Mouse (Mus musculus) embryonic facial prominence, embryonic 15.5 days (tissue): ENCODE measurements around the gene Shc3. TPM values are rescaled to one million over a fixed set of nuclear protein-coding genes. Genes with fewer than 3 reads are reported as not detected.

ENCODE experiments used
- ATAC-seq: fragments of 200-750 bp; cut with Nextera tagmentation; 2 replicates; pipeline ENCODE4 v1.8.0; 2017; ENCODE audit warnings: low read depth, moderate TSS enrichment; ENCODE audit not compliant: insufficient number of reproducible peaks, low FRiP score, low TSS enrichment
- H3K27ac ChIP-seq: fragments of 300-500 bp; sonication (generic); replicated peaks from 2 replicates; pipeline ENCODE4 v1.5.1; 2015; ENCODE audit warnings: mild to moderate bottlenecking, inconsistent platforms
- H3K27me3 ChIP-seq: fragments of 300-500 bp; sonication (generic); 2 replicates; pipeline ENCODE4 v1.6.1; 2015; ENCODE audit warnings: inconsistent platforms
- H3K36me3 ChIP-seq: fragments of 300-500 bp; sonication (generic); 2 replicates; pipeline ENCODE4 v1.6.1; 2015; ENCODE audit warnings: mild to moderate bottlenecking, inconsistent platforms
- H3K4me1 ChIP-seq: fragments of 300-500 bp; sonication (generic); 2 replicates; pipeline ENCODE4 v1.6.1; 2015; ENCODE audit warnings: inconsistent platforms
- H3K4me2 ChIP-seq: fragments of 300-500 bp; sonication (generic); replicated peaks from 2 replicates; pipeline ENCODE4 v1.6.1; 2015; ENCODE audit warnings: mild to moderate bottlenecking, inconsistent platforms
- H3K4me3 ChIP-seq: fragments of 300-500 bp; sonication (generic); replicated peaks from 2 replicates; pipeline ENCODE4 v1.5.1; 2015; ENCODE audit warnings: mild to moderate bottlenecking, inconsistent platforms
- H3K9ac ChIP-seq: fragments of 300-500 bp; sonication (generic); 2 replicates; pipeline ENCODE4 v1.6.1; 2015; ENCODE audit warnings: inconsistent platforms
- H3K9me3 ChIP-seq: fragments of 300-500 bp; sonication (generic); replicated peaks from 2 replicates; pipeline ENCODE4 v1.6.1; 2016; ENCODE audit warnings: inconsistent platforms
- WGBS: fragments of 180-500 bp; shearing (Covaris S2); methylation state at CpG from one replicate; pipeline ENCODE4 v1.1.7; 2015; 5-methylcytosine and 5-hydroxymethylcytosine counted together
- polyA plus RNA-seq: library from polyadenylated mRNA; unstranded; fragments of >200 nt; fragmentation: Nextera tagmentation; extraction: Ambion mirVana; gene quantifications from 2 replicates; pipeline ENCODE4 v1.2.1, GENCODE M21; 2015

The Shc3 gene
- polyA plus RNA-seq, 1 experiment from 2014 or later: 1.4 TPM

DNA sequence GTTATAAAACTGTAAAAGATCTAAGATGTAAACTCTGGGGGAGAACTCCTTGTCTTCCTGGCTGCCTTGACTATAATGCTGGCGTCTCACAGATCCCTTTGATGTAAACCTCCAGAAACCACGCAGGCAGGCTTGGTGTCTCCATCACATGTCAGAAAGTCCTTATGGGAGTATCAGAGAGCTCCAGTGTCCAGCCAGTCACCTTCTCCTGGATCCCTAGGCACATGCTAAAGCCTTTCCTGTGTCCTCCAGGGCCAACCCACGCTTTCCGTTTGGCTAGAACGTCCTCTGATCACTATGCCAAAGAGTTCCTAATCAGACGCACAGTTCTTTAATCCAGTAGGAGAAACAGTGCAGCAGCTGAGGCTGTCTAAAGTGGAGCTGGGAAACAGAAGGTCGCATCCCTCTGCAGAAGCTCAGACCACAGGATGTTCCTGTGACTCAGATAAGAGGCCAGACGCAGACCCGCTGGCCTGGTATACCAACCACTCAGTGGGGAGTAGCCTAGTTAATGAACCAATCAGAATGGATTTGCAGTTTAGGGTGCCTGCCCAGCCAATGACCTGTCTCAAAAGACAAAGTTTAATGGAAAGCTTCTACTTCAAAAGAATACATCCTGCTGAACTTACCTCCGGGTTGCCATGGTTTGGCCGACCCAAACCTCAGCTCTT, 88.7 kb downstream of the Shc3 start:
- Histone ChIP-seq H3K9ac (no peak overlapping the region), H3K36me3 (no peaks in the 10 kb centered on the region), H3K4me3 (no peak overlapping the region), H3K4me2 (no peak overlapping the region), H3K27ac (no peak overlapping the region), H3K27me3 (no peaks in the 10 kb centered on the region), H3K4me1 (no peaks in the 10 kb centered on the region), H3K9me3 (no peaks in the 10 kb centered on the region)
- 75% methylated on average over 11 of the region's 11 CpGs for WGBS
- no peak for ATAC-seq

DNA sequence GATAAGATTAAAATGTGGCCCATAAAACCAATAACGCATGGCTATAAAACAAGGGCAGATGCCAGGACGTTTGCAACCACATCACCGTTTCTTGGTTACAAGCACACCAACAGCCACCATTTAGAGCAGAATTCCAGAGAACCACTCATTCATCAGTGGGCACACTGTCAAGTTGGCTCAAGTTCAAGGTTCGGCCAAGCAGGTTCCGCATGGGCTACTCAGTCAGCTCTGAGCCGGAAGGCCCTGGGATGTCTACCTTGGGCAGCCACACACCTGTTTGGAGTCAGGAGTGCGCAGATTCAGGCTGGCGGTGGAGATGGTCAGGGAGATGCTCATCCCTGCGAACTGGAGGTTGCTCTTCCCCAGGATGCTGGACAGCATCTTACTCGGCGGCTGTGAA, 89.4 kb downstream of the Shc3 start:
- Histone ChIP-seq H3K9me3 (no peaks in the 10 kb centered on the region), H3K4me3 (no peak overlapping the region), H3K27ac (no peak overlapping the region), H3K36me3 (no peaks in the 10 kb centered on the region), H3K9ac (no peak overlapping the region), H3K4me2 (no peak overlapping the region), H3K27me3 (no peaks in the 10 kb centered on the region), H3K4me1 (no peaks in the 10 kb centered on the region)
- no peak for ATAC-seq
- 84% methylated on average over 11 of the region's 11 CpGs for WGBS

DNA sequence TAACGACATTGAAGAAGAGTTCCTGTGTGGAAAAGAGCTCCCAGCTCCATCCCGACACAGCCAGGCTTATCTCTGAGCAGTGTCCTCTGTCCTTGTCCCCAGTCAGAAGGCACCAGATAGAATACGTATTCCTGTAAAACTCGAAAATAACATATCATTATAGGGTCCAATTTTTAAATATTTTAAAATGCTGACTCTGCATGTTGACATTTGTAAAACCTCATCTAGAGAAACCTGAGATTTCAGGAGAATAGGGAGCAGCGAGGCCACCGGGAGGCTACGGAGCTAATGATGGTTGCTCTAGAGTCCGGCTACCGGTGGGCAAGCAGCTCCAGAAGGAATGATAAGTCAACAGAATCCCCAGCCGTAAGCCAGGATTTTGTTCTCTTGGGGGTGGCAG, 92.2 kb downstream of the Shc3 start:
- WGBS: 85% methylated on average over 10 of the region's 10 CpGs
- Histone ChIP-seq H3K27ac (no peak overlapping the region), H3K4me3 (no peak overlapping the region), H3K9ac (no peak overlapping the region), H3K36me3 (no peaks in the 10 kb centered on the region), H3K4me1 (no peaks in the 10 kb centered on the region), H3K27me3 (no peaks in the 10 kb centered on the region), H3K4me2 (no peak overlapping the region), H3K9me3 (no peaks in the 10 kb centered on the region)
- no peak for ATAC-seq

DNA sequence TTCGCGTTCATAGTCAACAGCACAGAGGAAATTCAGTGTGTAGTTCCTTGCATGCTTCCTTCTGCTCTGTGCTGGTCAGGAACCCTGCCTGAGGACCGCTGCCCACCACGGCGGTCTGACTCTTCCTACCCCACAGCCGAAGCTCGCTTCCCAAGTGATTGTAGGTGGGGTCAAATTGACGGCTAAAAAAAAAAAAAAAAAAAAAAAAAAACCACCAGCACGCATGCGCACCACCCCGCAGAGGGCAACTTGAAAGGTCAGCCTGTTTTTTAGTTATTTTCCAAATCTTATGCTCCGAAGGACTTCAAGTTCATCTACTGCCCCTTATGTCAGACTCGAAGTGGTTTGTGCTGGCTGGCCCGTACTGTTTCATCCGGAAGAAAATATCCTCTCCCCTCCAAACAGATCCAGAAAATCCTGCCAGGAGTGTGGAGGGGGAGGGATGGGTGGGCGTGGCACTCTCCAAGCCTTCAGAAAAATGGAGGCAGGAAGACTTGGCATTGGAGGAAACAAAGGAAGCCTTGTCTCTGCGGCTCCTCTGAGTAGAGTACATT, 100.4 kb downstream of the Shc3 start:
- H3K4me2 ChIP-seq: no peak overlapping the region

DNA sequence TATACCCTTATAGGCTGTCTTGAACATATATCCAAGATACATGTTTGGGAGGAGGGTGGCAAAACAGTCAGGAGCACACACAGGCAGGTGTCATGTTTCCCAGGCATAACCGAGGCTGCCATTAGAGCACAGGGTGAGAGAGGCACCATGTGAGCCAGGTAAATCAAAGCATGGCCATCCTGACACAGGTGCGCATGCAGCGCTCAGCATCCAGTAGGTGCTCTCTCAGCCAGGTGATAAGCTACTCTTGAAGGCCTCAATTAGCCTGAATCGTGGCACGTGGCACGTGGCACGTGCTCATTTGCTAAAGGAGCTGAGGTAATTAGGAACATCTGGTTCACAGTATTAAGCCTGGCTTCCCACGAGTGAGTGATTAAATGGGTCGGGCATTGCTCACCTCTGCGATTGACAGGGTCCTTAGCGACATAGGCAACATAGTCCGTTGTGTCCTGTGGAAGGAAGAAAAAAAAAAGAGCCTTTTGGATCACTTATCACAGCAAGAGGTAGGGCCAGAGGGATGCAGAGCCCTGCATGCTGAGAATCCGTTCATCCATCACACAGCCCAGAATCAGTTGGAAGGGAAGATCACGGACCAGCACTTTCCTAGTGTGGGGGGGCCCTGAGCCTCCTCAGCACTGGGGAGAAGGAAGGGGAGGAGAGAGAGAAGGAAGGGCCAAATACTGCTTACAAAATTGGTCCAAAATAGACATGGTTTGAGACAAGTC, 102.9 kb downstream of the Shc3 start:
- H3K4me1 ChIP-seq: no peaks in the 10 kb centered on the region
- no peak for ATAC-seq
- no peak overlapping the region for H3K27ac ChIP-seq
- no peak overlapping the region for H3K9ac ChIP-seq
- H3K27me3 ChIP-seq: no peaks in the 10 kb centered on the region
- no peaks in the 10 kb centered on the region for H3K9me3 ChIP-seq
- WGBS: 41% methylated on average over 14 of the region's 14 CpGs
- H3K36me3 ChIP-seq: no peaks in the 10 kb centered on the region
- no peak overlapping the region for H3K4me2 ChIP-seq
- no peak overlapping the region for H3K4me3 ChIP-seq

More for the DNA sequence above, 100.4 kb downstream of the Shc3 start:
- H3K9ac ChIP-seq: no peak overlapping the region
- no peak for ATAC-seq
- H3K9me3 ChIP-seq: no peaks in the 10 kb centered on the region
- H3K4me3 ChIP-seq: no peak overlapping the region
- H3K27me3 ChIP-seq: no peaks in the 10 kb centered on the region
- H3K36me3 ChIP-seq: no peaks in the 10 kb centered on the region
- H3K4me1 ChIP-seq: no peaks in the 10 kb centered on the region
- 59% methylated on average over 17 of the region's 17 CpGs for WGBS
- H3K27ac ChIP-seq: no peak overlapping the region

DNA sequence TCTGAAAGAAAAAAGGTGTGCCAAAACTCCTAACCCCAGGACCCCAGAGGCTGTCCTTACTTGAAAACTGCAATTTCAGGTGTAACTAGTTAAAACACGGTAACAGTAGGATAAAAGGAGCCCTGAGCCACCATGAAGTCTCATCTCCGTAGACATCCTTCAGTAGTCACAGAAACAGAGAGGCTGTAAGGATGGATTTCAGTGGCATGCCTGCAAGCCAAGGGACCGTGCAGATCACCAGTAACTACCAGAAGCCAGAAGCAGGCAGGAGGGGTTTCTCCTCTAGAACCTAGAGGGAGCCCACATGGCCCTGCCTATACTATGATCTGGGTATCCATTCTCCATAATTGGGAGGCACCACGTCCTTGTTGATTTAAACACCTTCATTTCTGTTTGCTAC, 104.9 kb downstream of the Shc3 start:
- no peaks in the 10 kb centered on the region for H3K27me3 ChIP-seq

DNA sequence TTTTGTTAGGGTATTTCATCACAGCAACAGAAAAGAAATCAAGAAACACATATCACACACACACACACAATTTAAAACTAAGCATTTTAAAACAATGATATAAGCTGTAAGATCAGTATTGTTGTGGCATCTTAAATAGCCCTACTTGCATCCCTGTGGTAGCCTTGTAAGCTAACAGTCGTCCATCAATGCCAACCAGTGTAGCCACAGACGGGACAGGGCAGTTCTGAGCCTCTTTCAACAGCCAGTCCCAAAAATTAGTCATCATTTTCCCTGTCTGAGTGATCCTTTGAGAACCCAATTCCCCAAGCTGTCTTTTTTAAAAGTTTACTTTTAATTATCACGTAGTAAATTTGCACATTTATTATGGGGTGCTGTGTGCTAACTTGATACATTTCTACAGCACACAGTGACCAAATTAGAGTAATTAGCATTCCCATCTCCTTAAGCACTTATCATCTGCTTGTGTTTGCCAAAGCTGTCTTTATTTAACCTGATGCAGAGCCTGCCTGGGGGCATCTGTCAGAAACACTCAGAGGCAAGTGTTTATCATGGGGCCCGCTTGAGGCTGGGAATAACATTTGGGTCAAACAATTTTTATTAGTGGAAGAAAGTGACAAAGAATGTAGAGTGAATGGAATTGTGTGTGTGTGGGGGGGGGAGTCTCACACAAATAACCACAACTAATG, 112.9 kb downstream of the Shc3 start:
- H3K4me2 ChIP-seq: no peak overlapping the region
- no peak overlapping the region for H3K27ac ChIP-seq
- H3K4me3 ChIP-seq: no peak overlapping the region
- 22% methylated on average over 4 of the region's 4 CpGs for WGBS
- no peaks in the 10 kb centered on the region for H3K9me3 ChIP-seq
- no peak for ATAC-seq
- no peak overlapping the region for H3K9ac ChIP-seq
- H3K36me3 ChIP-seq: no peaks in the 10 kb centered on the region
- no peaks in the 10 kb centered on the region for H3K27me3 ChIP-seq
- no peaks in the 10 kb centered on the region for H3K4me1 ChIP-seq

More for the DNA sequence above, 104.9 kb downstream of the Shc3 start:
- no peaks in the 10 kb centered on the region for H3K4me1 ChIP-seq
- no peak overlapping the region for H3K4me2 ChIP-seq
- H3K9ac ChIP-seq: no peak overlapping the region
- H3K36me3 ChIP-seq: no peaks in the 10 kb centered on the region
- H3K27ac ChIP-seq: no peak overlapping the region
- ATAC-seq: no peak
- H3K9me3 ChIP-seq: no peaks in the 10 kb centered on the region
- H3K4me3 ChIP-seq: no peak overlapping the region
- WGBS: 46% methylated on average over 4 of the region's 4 CpGs

DNA sequence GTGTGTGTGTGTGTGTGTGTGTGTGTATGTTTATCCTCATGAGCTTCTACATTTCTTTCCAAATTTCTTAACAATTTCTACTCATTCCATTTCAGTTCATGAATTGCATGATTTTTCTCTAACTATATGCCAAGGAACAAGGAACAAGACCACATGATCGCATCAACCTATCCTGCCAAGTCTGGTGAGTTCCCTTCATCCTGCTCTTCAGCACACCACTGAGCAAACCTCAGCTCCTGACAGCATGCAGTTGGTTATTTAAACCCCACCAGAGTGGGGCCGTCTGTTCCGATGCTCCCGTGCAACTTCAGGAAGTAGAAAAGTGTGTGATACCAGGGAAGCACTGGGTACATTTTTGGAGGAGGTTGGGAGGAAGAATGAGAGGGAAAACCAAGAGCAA, 122.7 kb downstream of the Shc3 start:
- ATAC-seq: no peak
- no peaks in the 10 kb centered on the region for H3K4me1 ChIP-seq
- no peaks in the 10 kb centered on the region for H3K27me3 ChIP-seq
- H3K36me3 ChIP-seq: no peaks in the 10 kb centered on the region
- no peaks in the 10 kb centered on the region for H3K9me3 ChIP-seq
- WGBS: 63% methylated on average over 4 of the region's 4 CpGs
- H3K4me3 ChIP-seq: no peak overlapping the region
- H3K9ac ChIP-seq: no peak overlapping the region
- H3K4me2 ChIP-seq: no peak overlapping the region
- H3K27ac ChIP-seq: no peak overlapping the region

DNA sequence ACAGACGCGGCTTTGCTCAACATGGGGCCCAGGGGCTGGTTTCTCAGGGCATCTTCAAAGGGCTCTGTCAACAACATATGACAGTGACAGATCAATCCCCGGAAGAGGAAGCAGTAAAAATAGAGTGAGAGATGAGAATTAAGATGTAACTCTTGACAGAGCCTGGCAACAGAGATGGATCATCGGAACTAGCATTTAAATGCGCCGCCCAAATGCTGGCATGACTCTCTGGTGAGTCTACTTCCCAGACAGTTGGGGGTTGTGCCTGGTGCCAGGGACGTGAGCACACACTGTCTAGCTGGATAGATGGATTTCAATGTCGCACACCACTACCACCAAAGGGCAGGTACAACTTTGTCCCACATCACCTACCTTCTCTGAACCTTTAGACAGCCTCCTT, 126.3 kb downstream of the Shc3 start:
- H3K27me3 ChIP-seq: no peaks in the 10 kb centered on the region
- WGBS: 90% methylated on average over 8 of the region's 8 CpGs
- H3K36me3 ChIP-seq: no peaks in the 10 kb centered on the region
- no peak overlapping the region for H3K4me3 ChIP-seq
- no peak overlapping the region for H3K27ac ChIP-seq
- no peak overlapping the region for H3K9ac ChIP-seq
- no peaks in the 10 kb centered on the region for H3K4me1 ChIP-seq
- no peaks in the 10 kb centered on the region for H3K9me3 ChIP-seq
- H3K4me2 ChIP-seq: no peak overlapping the region
- ATAC-seq: no peak

DNA sequence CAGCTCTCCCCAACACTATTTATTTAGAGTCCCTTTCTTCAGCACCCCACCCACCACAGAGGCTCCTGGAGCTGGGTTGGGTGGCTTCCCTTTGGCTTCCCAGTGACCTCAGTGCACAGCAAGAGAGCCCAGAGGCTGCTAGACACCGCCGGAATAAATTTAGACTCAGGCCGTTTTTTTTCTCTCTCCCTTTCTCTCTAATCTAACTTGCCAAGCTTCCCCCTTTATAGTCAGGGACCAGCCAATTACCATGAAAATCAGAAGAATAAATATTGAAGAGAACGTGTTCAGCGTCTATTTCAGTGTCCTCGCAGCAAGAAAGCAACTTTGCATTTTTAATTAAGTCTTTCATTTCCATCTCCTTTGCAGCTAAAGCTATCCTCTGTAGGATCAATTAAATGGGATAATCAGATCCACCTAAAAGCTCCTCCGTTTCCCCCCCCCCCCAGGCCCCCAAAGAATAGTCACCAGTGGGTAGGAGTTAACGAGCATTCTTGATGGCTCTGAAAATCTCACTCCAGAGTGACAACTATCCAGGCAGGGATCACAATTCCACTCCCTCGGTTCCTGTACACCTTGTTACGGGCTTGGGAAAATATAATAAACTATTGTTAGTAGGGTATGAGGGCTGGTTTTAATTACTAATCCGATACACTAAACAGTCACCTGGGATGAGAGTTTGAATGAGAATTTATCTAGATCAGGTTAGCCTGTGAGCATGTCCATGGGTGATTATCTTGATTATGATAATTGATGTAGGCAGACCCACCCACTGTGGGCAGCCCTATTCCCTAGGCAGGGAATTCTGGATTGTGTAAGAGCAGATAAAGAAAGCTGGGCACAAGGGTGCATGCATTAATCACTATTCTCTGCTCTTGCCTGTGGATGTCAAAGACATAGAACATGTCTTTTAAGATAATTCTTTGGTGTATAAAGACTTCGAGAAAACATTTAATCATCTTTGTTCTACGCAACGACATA, 131.8 kb downstream of the Shc3 start:
- Histone ChIP-seq H3K4me3 (no peak overlapping the region), H3K9me3 (no peaks in the 10 kb centered on the region), H3K9ac (no peak overlapping the region), H3K27ac (no peak overlapping the region), H3K4me2 (no peak overlapping the region), H3K27me3 (no peaks in the 10 kb centered on the region), H3K36me3 (no peaks in the 10 kb centered on the region), H3K4me1 (no peaks in the 10 kb centered on the region)
- ATAC-seq: no peak
- WGBS: 77% methylated on average over 14 of the region's 14 CpGs
